9 mouse cellular contexts compared by ENCODE assay signal in genomic region chr6:128168785-128169679, GRCm38 (mm10). TPM values are rescaled to one million over a fixed set of nuclear protein-coding genes. Genes with fewer than 3 reads are reported as not detected.
DNase-seq lines count a peak whose midpoint lies in the region; ATAC-seq and TF ChIP-seq lines count a peak whose summit lies in the region.
"Had no signal": no experiment of that assay in that cellular context is flagged by ENCODE, and none has a peak within 500 bp of the region (broad histone marks: within the 10 kb centered on the region; RNA-seq: fewer than 3 reads in every experiment).

No protein-coding gene starts in this region.

- H3K36me3 ChIP-seq in forebrain, embryonic 14.5 days (ENCODE audit: control insufficient read depth, insufficient read depth, low read length): no peaks in the 10 kb centered on the region
- H3K36me3 ChIP-seq in forebrain, embryonic 13.5 days (ENCODE audit: poor library complexity, severe bottlenecking): no peaks in the 10 kb centered on the region
- H3K36me3 ChIP-seq in liver, postnatal 0 days (replicated peaks; ENCODE audit: insufficient read depth, low read length): no peaks in the 10 kb centered on the region
- no peaks in the 10 kb centered on the region for H3K36me3 ChIP-seq in liver, embryonic 11.5 days (ENCODE audit: control insufficient read depth, insufficient read depth, low read length)
- H3K36me3 ChIP-seq in limb, embryonic 10.5 days: no peaks in the 10 kb centered on the region
- H3K36me3 ChIP-seq: midbrain, embryonic 12.5 days had no signal

- no peak overlapping the region for H3K4me3 ChIP-seq in forebrain, embryonic 14.5 days (ENCODE audit: low read depth, low read length)
- H3K4me3 ChIP-seq in forebrain, embryonic 13.5 days: no peak overlapping the region
- no peak overlapping the region for H3K4me3 ChIP-seq in liver, postnatal 0 days (ENCODE audit: low read depth, low read length)
- H3K4me3 ChIP-seq in liver, embryonic 11.5 days (ENCODE audit: low read depth, low read length): no peak overlapping the region
- H3K4me3 ChIP-seq in cortical plate, adult 2 months (ENCODE audit: insufficient read depth, low read length): no peak overlapping the region
- H3K4me3 ChIP-seq in limb, embryonic 10.5 days: no peak overlapping the region
- H3K4me3 ChIP-seq: midbrain, embryonic 12.5 days had no signal

- ATAC-seq in forebrain, embryonic 14.5 days: no peak
- ATAC-seq in forebrain, embryonic 13.5 days: no peak
- ATAC-seq in liver, postnatal 0 days: no peak
- no peak for ATAC-seq in liver, embryonic 11.5 days (replicated peaks; ENCODE audit: low FRiP score)
- ATAC-seq in megakaryocyte, adult 5-6 weeks (ENCODE audit: poor library complexity, severe bottlenecking): no peak

- DNase-seq in forebrain, embryonic 14.5 days (ENCODE audit: low spot score): peak; percentile 47
- peak; percentile 30 for DNase-seq in liver, postnatal 0 days
- no peak for DNase-seq in liver, embryonic 11.5 days (ENCODE audit: low spot score)
- peak; percentile 39 for DNase-seq in limb, embryonic 10.5 days (ENCODE audit: low spot score)
- no peak for DNase-seq in urinary bladder, postnatal 10 days (ENCODE audit: low spot score)

- no peak overlapping the region for H3K27ac ChIP-seq in forebrain, embryonic 14.5 days (ENCODE audit: low read depth, low read length)
- H3K27ac ChIP-seq in forebrain, embryonic 13.5 days: no peak overlapping the region
- no peak overlapping the region for H3K27ac ChIP-seq in liver, postnatal 0 days (ENCODE audit: low read depth)
- no peak overlapping the region for H3K27ac ChIP-seq in liver, embryonic 11.5 days (ENCODE audit: low read depth, low read length)
- H3K27ac ChIP-seq in cortical plate, adult 2 months (ENCODE audit: insufficient read depth, low read length): no peak overlapping the region
- no peak overlapping the region for H3K27ac ChIP-seq in limb, embryonic 10.5 days
- H3K27ac ChIP-seq: midbrain, embryonic 12.5 days had no signal

- WGBS in forebrain, embryonic 14.5 days: 56% methylated on average over 6 of the region's 6 CpGs
- WGBS in forebrain, embryonic 13.5 days: 54% methylated on average over 6 of the region's 6 CpGs
- 48% methylated on average over 6 of the region's 6 CpGs for WGBS in liver, postnatal 0 days (ENCODE audit: insufficient replicate concordance)
- 62% methylated on average over 6 of the region's 6 CpGs for WGBS in liver, embryonic 11.5 days
- WGBS in limb, embryonic 10.5 days: 66% methylated on average over 6 of the region's 6 CpGs

- no peak for TF ChIP-seq EP300 in liver, postnatal 0 days (IDR thresholded peaks at IDR 0.05; ENCODE audit: low read depth)

- no peak overlapping the region for H3K4me2 ChIP-seq in forebrain, embryonic 14.5 days (ENCODE audit: low read length)
- H3K4me2 ChIP-seq in forebrain, embryonic 13.5 days: no peak overlapping the region
- no peak overlapping the region for H3K4me2 ChIP-seq in liver, postnatal 0 days (ENCODE audit: low read depth, low read length)
- H3K4me2 ChIP-seq in liver, embryonic 11.5 days: no peak overlapping the region
- H3K4me2 ChIP-seq: midbrain, embryonic 12.5 days had no signal

- no peak for TF ChIP-seq POLR2A in cortical plate, adult 2 months (IDR thresholded peaks at IDR 0.05; ENCODE audit: extremely low read depth, insufficient read depth, low read length)

- peak; percentile 46 for TF ChIP-seq CTCF in liver, postnatal 0 days (IDR thresholded peaks at IDR 0.05; ENCODE audit: low read depth)
- TF ChIP-seq CTCF in cortical plate, adult 2 months (IDR thresholded peaks at IDR 0.05; ENCODE audit: extremely low read depth, insufficient read depth, low read length): peak; percentile 32

- H3K9ac ChIP-seq in forebrain, embryonic 14.5 days (ENCODE audit: low read length): no peak overlapping the region
- H3K9ac ChIP-seq in forebrain, embryonic 13.5 days: no peak overlapping the region
- no peak overlapping the region for H3K9ac ChIP-seq in liver, postnatal 0 days (replicated peaks)
- no peak overlapping the region for H3K9ac ChIP-seq in liver, embryonic 11.5 days (ENCODE audit: low read depth, low read length)
- H3K9ac ChIP-seq: midbrain, embryonic 12.5 days had no signal

- no peaks in the 10 kb centered on the region for H3K4me1 ChIP-seq in forebrain, embryonic 14.5 days (ENCODE audit: control insufficient read depth, insufficient read depth, low read length)
- H3K4me1 ChIP-seq in forebrain, embryonic 13.5 days: no peaks in the 10 kb centered on the region
- no peaks in the 10 kb centered on the region for H3K4me1 ChIP-seq in liver, postnatal 0 days (ENCODE audit: insufficient read depth)
- no peaks in the 10 kb centered on the region for H3K4me1 ChIP-seq in liver, embryonic 11.5 days (replicated peaks; ENCODE audit: control insufficient read depth, insufficient read depth, low read length)
- no peaks in the 10 kb centered on the region for H3K4me1 ChIP-seq in cortical plate, adult 2 months (ENCODE audit: control insufficient read depth, insufficient read depth, low read length)
- H3K4me1 ChIP-seq in limb, embryonic 10.5 days: peaks cover 18% of the 10 kb centered on the region
- H3K4me1 ChIP-seq: midbrain, embryonic 12.5 days had no signal

- no peaks in the 10 kb centered on the region for H3K27me3 ChIP-seq in forebrain, embryonic 14.5 days (replicated peaks; ENCODE audit: control insufficient read depth, insufficient read depth, low read length)
- no peaks in the 10 kb centered on the region for H3K27me3 ChIP-seq in forebrain, embryonic 13.5 days
- H3K27me3 ChIP-seq in liver, postnatal 0 days (ENCODE audit: insufficient read depth, low read length): no peaks in the 10 kb centered on the region
- H3K27me3 ChIP-seq in liver, embryonic 11.5 days (replicated peaks; ENCODE audit: control insufficient read depth, insufficient read depth, low read length): no peaks in the 10 kb centered on the region
- no peaks in the 10 kb centered on the region for H3K27me3 ChIP-seq in limb, embryonic 10.5 days (ENCODE audit: low read depth, poor library complexity, severe bottlenecking)
- H3K27me3 ChIP-seq: midbrain, embryonic 12.5 days had no signal

- H3K9me3 ChIP-seq in forebrain, embryonic 14.5 days (replicated peaks; ENCODE audit: control insufficient read depth, low read length): no peaks in the 10 kb centered on the region
- no peaks in the 10 kb centered on the region for H3K9me3 ChIP-seq in forebrain, embryonic 13.5 days (replicated peaks)
- H3K9me3 ChIP-seq in liver, postnatal 0 days (ENCODE audit: low read length): no peaks in the 10 kb centered on the region
- H3K9me3 ChIP-seq in liver, embryonic 11.5 days (ENCODE audit: control insufficient read depth, low read length): no peaks in the 10 kb centered on the region
- no peaks in the 10 kb centered on the region for H3K9me3 ChIP-seq in limb, embryonic 10.5 days (replicated peaks)
- H3K9me3 ChIP-seq: midbrain, embryonic 12.5 days had no signal

RNA-seq across cellular contexts. Expression of gene Tspan9, which starts 25.6 kb away (rescaled TPM):
- polyA plus RNA-seq in forebrain, embryonic 14.5 days (2014; fragmentation: Nextera tagmentation; extraction: Ambion mirVana): 23.0 and 36.2 TPM in 2 replicates
- polyA plus RNA-seq in forebrain, embryonic 13.5 days (2015; fragmentation: Nextera tagmentation; extraction: Ambion mirVana): 20.6 and 30.4 TPM in 2 replicates
- 17.7 and 19.6 TPM in 2 replicates for polyA plus RNA-seq in liver, postnatal 0 days (2015; fragmentation: Nextera tagmentation; extraction: Ambion mirVana)
- polyA plus RNA-seq in liver, embryonic 11.5 days (2014; fragmentation: Nextera tagmentation; extraction: Ambion mirVana): 46.3 and 46.9 TPM in 2 replicates
- 49.2 and 55.5 TPM in 2 replicates for polyA plus RNA-seq in cortical plate, adult 2 months (2012; rRNA removed)
- 61.2 and 78.5 TPM in 2 replicates for polyA plus RNA-seq in limb, embryonic 10.5 days (2016; fragmentation: Nextera tagmentation; extraction: Ambion mirVana)
- not detected in 2 replicates for total RNA-seq in megakaryocyte, adult 5-6 weeks (2015)
- total RNA-seq in megakaryocyte, adult 5-6 weeks (2017): 0.26 and 1.3 TPM in 2 replicates

Comparison
In these comparisons a context has a peak if more than half of its experiments do, and no peak if none do; other contexts are left out.
1. DNase-seq: peak in forebrain, embryonic 14.5 days (single experiment), liver, postnatal 0 days (single experiment) and limb, embryonic 10.5 days (single experiment); none in liver, embryonic 11.5 days (single experiment) and urinary bladder, postnatal 10 days (single experiment).